Mouse (Mus musculus) brain, embryonic 14.5 days (tissue): ENCODE results near the gene B3gnt8.

ENCODE experiments used
- CTCF ChIP-seq: fragments of 200-500 bp; IDR thresholded peaks from 2 replicates; pipeline ENCODE4 v1.5.1; 2012; ENCODE audit warnings: inconsistent platforms, mild to moderate bottlenecking, moderate library complexity, borderline replicate concordance; ENCODE audit not compliant: insufficient read depth, insufficient read length; ENCODE audit errors: extremely low read depth
- POLR2A ChIP-seq: fragments of 200-500 bp; IDR thresholded peaks from 2 replicates; pipeline ENCODE4 v1.6.1; 2012; ENCODE audit warnings: mild to moderate bottlenecking, inconsistent platforms, borderline replicate concordance; ENCODE audit not compliant: poor library complexity, insufficient read depth, insufficient read length, severe bottlenecking; ENCODE audit errors: extremely low read depth

DNA sequence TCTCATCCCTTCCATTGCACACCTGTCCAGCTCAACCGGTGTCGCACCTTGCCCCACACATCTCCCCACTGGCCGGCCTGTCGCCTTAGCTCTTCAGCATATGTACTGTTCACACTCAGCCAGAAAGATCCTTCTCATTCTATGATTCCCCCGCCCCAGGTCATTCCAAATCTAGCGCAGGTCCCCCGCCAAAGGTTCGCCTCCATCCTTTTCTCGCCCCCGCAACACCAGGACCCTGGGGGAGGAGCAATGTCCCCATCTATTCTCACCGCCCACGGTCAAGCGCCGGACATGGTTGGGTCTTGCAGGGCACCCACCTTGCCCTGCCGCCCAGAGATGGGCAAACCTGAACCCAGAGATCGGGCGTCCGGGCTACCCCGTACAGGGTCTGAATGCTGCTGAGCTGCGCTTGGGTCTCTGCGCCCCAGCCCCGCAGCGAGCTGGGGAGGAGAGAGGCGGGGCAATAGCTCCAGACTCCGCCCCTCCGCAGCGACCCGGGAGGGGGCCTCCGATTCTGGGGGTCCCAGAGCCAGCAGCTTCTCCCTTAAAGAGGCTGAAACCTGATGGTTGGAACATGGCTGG lies 48.4 kb downstream of the B3gnt8 start, which contains the start of gene Tmem91:
- TF ChIP-seq CTCF (no peak), POLR2A (no peak)
